Mouse (Mus musculus): Measurements from ENCODE around the gene Sh2d6. TPM values are rescaled to one million over a fixed set of nuclear protein-coding genes. Genes with fewer than 3 reads are reported as not detected.
A peak's percentile ranks its signal among the peaks of the same experiment; 100 is the strongest.

The Sh2d6 gene
- under 1 TPM; 0.20 to 0.26 TPM for total RNA-seq (2021)
- long read RNA-seq, experiment 1 = 0 reads
- long read RNA-seq, experiment 2, partial matches to known transcripts = 0 of 1 reads
- long read RNA-seq, experiment 2, other reads (novel, unspliced or antisense) = 1 of 1 reads

DNA sequence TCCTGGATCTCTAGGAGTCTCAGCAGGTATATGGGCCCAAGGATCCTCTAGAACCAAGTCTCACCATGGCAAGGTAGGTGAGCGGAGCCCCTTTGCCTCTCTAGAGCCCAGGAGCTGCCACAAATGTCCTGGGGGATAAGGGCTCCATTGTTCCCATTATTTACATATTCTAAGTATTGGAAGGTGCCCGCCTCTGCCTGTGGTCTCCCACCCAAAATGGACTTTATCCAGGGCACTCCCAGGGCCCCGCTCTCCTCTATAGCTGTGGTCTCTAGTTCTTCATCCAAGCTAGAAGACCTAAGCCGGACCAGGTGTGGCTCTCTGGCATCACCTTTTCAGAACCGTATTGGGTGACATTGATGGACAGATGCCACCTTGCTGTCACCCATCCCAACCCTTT is at the start of gene Sh2d6:
Gene Sh2d6, minus strand, starts transcription at position 101 of the 400 bp plus-strand sequence.
- DNase-seq (ENCODE audit: low spot score in 2 of 2) = no peak

DNA sequence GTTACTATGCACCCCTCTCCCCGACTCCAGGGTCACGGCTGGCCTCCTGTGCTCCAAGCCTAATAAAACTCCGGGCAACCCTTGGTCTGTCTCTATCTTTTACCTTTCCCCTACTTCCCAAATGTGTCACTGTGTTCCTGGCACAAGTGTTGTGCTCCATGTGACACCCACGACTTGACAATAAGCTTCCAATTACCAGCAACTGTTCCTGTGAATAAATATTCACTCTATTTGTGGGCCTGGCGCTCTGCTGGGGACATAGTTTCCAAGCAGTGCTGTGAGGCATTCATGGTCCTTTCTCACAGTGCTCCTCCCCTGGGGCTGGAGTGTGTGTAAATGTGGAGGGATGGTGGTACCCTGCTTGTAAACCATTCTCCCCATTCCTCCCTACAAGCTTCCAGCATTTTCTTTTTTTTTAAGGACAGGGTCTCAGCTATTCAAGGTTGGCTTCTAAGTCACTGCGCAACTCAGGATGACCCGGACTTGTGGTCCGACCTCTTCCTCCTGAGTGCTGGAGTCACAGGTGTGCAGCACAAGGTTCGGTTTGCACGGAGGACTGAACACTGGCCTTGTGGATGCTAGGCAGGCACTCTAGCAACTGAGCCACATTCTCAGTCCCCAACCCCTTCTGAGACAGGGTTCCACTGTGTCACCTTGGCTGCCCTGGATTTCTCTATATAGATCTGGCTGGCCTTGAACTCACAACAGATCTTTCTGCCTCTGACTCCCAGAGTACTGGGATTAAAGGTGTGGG is 49.3 kb upstream of the Sh2d6 start:
- no peak for DNase-seq (ENCODE audit: low spot score in 2 of 2)

GRCm38 (mm10) chr6:72568736-72569135 is 47.2 kb upstream of the Sh2d6 start:
- DNase-seq (ENCODE audit: low spot score in 2 of 2) = no peak

DNA sequence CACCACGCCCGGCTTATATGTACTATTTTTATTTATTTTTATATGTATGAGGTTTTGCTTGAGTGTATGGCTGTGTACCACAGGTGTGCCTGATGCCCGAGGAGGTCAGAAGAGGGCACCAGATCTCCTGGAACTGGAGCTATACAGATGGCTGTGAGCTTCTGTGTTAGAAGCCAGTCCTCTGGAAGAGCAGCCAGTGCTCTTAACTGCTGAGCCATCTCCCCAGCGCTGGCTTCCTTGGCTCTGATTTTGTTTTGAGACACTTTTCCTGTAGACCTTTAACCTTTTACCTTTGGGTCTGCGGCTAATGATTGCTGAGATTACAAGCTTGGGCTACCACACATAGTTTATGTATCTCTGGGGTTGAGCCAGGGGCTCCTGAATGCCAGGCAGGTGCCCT is 46.0 kb upstream of the Sh2d6 start:
- no peak for DNase-seq (ENCODE audit: low spot score in 2 of 2)

DNA sequence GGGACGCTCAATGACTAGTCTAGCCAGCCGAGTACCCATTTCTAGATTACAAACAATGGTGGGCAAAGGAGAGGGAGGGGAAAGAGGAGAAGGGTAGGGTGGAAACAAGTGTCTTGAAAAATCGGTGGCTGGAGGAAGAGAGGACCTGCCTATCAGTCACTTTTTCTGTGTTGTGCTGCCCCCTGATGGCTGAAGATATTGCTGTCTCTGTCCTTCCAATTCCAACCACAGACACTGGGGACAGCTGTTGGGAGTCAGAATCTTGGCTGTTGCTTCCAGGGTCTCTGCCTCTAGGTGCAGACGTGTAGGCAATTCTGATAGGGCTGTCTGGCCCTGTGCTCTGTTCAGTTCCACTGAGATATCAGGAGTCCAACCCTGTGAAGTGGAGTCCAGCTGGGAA is 44.5 kb upstream of the Sh2d6 start:
- DNase-seq (ENCODE audit: low spot score in 2 of 2) = peak; percentile 71 to 88

DNA sequence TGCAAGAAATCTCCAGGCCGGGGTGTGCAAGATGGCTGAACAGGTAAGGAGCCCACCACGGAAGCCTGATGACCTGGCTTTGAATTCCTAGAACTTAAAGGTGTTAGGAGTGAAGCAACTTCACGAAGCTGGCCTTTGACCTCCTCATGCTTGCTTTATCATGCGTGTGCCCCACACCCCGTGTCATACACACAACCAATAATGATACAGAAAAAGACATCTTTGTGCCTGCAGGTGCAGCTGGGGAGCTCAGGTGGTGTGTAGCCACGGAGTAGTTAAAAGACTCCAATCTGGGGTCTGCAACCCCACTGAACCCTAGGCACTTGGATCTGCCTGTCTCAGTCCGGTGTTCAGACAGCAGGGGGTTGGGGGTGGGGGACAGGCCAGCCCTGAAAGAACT is 44.0 kb upstream of the Sh2d6 start:
- no peak for DNase-seq (ENCODE audit: low spot score in 2 of 2)

GRCm38 (mm10) chr6:72562894-72563293 is 41.4 kb upstream of the Sh2d6 start:
- DNase-seq (ENCODE audit: low spot score in 2 of 2) = no peak

DNA sequence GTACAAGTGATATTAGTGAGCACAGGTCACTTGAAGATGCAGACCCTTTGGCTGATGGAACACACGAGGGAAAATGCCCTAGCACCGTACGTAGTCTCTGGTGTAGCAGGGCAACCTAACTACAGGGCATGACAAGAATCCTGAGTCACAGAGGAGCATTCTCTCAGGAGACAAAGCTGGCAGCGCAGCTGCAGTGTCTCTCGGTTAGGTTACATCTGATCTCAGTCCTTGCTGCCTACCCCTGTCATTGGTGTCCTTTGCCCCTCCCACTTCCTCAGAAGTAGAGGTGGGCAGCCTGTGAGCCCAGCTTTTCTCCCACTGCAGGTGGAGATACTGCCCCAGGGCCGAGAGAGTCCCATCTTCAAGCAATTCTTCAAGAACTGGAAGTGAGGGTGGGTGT is 41.0 kb upstream of the Sh2d6 start:
- no peak for DNase-seq (ENCODE audit: low spot score in 2 of 2)

GRCm38 (mm10) chr6:72560801-72561200 is 39.3 kb upstream of the Sh2d6 start:
- no peak for DNase-seq (ENCODE audit: low spot score in 2 of 2)

GRCm38 (mm10) chr6:72553079-72553412 is 31.5 kb upstream of the Sh2d6 start:
- DNase-seq (ENCODE audit: low spot score in 2 of 2) = no peak

- peak in 1 of 2 experiments; percentile 61 for DNase-seq (ENCODE audit: low spot score in 2 of 2)
Measured at GRCm38 (mm10) chr6:72552171-72553078, 30.9 kb upstream of the Sh2d6 start.

DNA sequence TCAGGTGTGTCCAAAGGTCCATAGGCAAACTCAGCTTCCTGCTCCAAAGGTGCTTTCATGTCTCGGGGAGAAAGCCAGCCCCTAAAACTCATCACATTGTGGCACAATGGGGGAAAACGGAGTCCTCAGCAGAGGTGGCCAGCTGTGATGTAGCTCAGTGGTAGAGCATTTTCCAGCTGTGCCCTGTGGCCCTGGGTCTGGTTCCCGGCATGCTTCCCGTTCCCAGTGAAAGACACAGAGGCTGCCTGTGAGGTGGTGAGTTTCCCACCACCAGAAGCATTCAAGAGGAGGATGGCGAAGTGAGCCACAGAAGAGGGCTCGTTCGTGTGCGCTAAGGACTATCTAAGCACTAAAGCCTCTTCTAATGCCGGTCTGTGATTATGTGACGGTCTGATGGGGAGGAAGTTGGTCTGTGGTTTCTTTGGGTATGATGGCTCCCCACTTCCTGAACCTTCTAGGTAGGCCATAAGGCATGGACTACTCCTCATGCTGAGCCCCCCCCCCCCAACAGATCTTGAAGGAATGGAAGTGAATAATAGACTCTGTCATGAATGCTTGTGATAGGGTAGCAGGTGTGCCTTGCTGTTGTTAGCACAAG is 29.1 kb upstream of the Sh2d6 start:
- DNase-seq (ENCODE audit: low spot score in 2 of 2) = no peak

DNA sequence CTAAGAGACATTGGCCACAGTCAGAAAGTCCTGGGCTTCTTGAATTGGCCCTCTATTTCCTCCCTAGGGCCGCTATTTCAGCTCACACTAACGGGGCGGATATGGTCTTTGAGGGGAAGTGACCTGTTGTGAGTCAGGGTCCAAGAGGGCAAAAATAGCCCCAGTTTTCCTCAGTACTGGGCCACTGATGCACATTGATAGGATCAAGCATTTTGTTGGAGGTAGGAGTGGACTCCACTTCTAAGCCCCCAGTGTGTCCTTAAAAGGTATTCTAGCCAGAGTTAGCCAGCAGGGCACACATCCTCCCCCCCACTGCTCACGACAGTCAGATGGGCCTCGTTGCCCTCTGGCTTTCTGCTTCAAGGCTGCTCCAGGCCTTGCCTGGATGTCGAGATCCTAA is 28.5 kb upstream of the Sh2d6 start:
- no peak for DNase-seq (ENCODE audit: low spot score in 2 of 2)

DNA sequence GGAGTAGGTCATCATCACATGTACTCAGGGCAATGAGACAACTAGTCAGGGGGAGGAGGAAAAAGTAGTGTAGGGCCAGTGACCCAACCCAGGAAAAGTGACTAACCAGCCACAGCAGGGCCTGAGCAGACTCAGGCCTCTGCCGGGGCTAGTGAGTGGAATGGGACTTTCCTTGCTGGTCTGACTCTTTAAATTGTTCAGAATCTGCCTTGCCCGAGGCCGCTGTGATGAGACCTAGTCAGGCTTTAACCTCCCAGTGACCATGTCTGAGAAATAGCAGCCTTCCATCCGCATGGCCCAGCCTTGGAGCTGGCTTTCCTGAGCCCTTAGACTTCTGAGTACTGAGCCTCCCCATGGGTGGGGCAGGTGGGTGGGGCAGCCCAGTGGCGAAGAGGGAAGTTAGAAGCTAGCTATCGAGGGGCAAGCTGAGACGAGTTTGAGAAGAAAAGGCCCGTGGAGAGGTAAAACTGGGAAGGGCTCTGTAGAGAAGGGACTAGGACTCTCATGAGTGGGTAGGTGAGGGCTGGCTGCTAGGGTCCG is 27.6 kb upstream of the Sh2d6 start:
- DNase-seq (ENCODE audit: low spot score in 2 of 2) = peak in 1 of 2 experiments; percentile 42

- DNase-seq (ENCODE audit: low spot score in 2 of 2) = no peak
Measured at GRCm38 (mm10) chr6:72547862-72548261, 26.4 kb upstream of the Sh2d6 start.

DNA sequence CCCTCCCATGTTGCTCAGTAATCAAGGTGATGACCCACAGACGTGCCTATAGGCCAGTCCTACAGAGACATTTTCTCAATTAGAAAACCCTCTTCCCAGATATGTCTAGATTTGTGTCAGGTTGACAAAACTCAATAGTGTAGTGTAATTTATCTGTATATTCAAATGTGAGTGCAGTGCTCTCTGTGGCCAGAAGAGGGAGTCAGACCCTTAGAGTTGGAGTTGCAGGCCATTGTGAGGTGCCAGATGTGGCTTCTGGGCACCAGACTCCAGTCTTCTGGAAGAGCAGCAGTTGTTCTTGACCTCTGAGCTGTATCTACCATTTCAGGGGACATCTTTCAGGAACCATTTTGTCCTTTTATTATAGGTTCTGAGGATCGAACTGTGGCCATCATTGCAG is 25.6 kb upstream of the Sh2d6 start:
- no peak for DNase-seq (ENCODE audit: low spot score in 2 of 2)

DNA sequence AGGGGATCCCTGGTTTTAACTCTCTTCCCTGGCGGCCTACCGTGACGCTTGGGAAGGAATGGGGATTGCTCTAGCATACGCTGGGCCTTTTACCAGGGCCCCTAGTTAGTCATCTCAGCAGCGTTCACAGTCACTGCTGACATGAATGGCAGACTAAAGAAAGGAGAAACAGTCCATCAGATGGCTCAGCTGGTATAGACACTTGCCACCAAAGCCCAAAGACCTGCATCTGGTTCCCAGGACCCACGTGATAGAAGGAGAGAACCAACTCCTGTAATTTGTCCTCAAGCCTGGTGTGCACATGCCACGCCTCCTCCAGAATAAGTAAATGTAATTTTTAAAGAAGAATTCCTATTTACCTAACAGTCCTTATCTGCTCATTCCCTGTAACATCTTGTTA is 23.9 kb upstream of the Sh2d6 start:
- no peak for DNase-seq (ENCODE audit: low spot score in 2 of 2)

DNA sequence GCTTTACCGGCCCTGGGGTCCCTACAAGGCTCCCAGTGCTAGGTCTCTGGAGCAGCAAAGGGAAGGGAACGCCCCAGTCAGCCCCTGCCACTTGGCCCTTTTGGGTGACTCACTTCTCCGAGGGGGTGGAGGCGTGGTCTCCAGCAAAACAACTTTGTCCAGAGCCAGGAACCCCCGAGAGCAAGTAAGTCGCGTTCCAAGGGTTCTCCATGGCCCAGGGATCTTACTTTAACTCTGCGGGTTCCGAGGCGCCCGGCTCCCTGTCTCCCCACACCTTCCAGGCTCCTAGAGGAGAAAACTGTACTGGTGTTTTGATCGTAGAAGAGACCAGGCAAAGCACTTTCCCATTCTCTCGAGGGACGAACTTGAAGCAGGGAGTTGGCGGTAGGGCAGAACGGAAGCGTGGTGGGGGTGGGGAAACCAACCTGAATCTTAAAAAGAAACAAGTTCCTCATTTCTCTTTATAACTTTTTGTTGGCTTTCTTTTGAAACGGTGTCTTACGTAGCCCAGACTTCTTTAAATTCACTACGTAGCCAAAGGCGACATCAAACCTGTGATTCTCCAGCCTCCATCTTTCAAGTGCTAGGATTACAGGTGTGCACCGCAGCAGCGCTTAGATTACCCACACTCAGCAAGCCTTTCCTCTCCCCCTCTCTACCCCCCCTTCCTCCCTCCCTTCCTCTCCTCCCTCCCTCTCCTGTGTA is 22.9 kb upstream of the Sh2d6 start, which contains the start of gene Capg:
Gene Capg, plus strand, starts transcription at position 109 of the 705 bp plus-strand sequence.
- DNase-seq (ENCODE audit: low spot score in 2 of 2) = no peak

DNA sequence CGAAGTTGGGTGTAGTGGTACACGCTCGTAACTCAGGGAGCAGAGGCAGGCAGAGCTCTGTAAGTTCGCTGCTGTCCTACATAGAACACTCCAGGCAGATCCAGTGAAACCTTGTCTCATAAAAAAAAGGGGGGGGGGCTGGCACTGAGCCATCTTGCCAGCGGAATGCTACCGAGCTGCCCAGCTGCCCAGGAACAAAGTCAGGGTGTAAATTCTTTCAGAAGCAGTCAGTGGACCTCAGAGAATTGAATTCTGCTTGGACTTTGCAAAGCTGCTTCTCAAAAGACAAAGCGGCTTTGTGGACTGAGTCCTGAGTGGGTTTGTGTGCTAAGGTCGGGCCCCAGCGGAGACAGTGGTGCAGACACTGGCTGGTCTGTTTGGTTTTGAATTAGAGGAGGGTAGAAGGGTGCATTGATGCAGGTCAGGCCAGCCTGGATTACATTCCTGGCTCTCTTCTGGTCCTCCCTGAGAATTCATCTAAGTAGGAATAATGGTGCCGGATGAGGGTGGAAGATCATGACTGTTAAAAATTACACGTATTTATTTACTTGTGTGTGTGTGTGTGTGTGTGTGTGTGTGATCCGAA is 21.9 kb upstream of the Sh2d6 start:
- DNase-seq (ENCODE audit: low spot score in 2 of 2) = no peak

GRCm38 (mm10) chr6:72538562-72539031 is 17.1 kb upstream of the Sh2d6 start:
- peak in 1 of 2 experiments; percentile 71 for DNase-seq (ENCODE audit: low spot score in 2 of 2)

Data from gastrocnemius, postnatal 4 days (tissue).